Mouse (Mus musculus): ENCODE results near the gene Tuft1.
A peak's percentile ranks its signal among the peaks of the same experiment; 100 is the strongest.
"Not testable (repeated sequence)": the region's sequence is repeated elsewhere in the genome, so short reads cannot be mapped to it uniquely, and the experiment has no call there.

The Tuft1 gene

GRCm38 (mm10) chr3:94658740-94659095 lies at the start of gene Tuft1:
Gene Tuft1 (minus strand): TSS chr3:94658872.
- DNase-seq (ENCODE audit: low spot score in 2 of 2) = peak; percentile 39 to 40

GRCm38 (mm10) chr3:94703364-94703763 lies 44.7 kb upstream of the Tuft1 start:
- DNase-seq (ENCODE audit: low spot score in 2 of 2) = peak in 1 of 2 experiments; percentile 3

- DNase-seq (ENCODE audit: low spot score in 2 of 2) = no peak
Measured at GRCm38 (mm10) chr3:94702856-94703255, 44.2 kb upstream of the Tuft1 start.

GRCm38 (mm10) chr3:94702163-94702810 lies 43.6 kb upstream of the Tuft1 start:
- not testable (repeated sequence) for DNase-seq (ENCODE audit: low spot score in 2 of 2)

- DNase-seq (ENCODE audit: low spot score in 2 of 2) = not testable (repeated sequence)
Measured at GRCm38 (mm10) chr3:94696257-94696656, 37.6 kb upstream of the Tuft1 start.

- not testable (repeated sequence) for DNase-seq (ENCODE audit: low spot score in 2 of 2)
Measured at GRCm38 (mm10) chr3:94695591-94695990, 36.9 kb upstream of the Tuft1 start.

GRCm38 (mm10) chr3:94693874-94694273 lies 35.2 kb upstream of the Tuft1 start:
- not testable (repeated sequence) for DNase-seq (ENCODE audit: low spot score in 2 of 2)

- DNase-seq (ENCODE audit: low spot score in 2 of 2) = no peak
Measured at GRCm38 (mm10) chr3:94693329-94693825, 34.7 kb upstream of the Tuft1 start, which contains the start of gene Selenbp2. Gene Selenbp2 (plus strand): TSS chr3:94693556.

GRCm38 (mm10) chr3:94691694-94692093 lies 33.0 kb upstream of the Tuft1 start:
- DNase-seq (ENCODE audit: low spot score in 2 of 2) = not testable (repeated sequence)

GRCm38 (mm10) chr3:94690616-94691247 lies 32.1 kb upstream of the Tuft1 start:
- DNase-seq (ENCODE audit: low spot score in 2 of 2) = no peak

- not testable (repeated sequence) for DNase-seq (ENCODE audit: low spot score in 2 of 2)
Measured at GRCm38 (mm10) chr3:94690162-94690561, 31.5 kb upstream of the Tuft1 start.

- DNase-seq (ENCODE audit: low spot score in 2 of 2) = not testable (repeated sequence)
Measured at GRCm38 (mm10) chr3:94689195-94689594, 30.5 kb upstream of the Tuft1 start.

- not testable (repeated sequence) for DNase-seq (ENCODE audit: low spot score in 2 of 2)
Measured at GRCm38 (mm10) chr3:94688698-94689097, 30.0 kb upstream of the Tuft1 start.

GRCm38 (mm10) chr3:94685989-94686772 lies 27.5 kb upstream of the Tuft1 start:
- not testable (repeated sequence) for DNase-seq (ENCODE audit: low spot score in 2 of 2)

GRCm38 (mm10) chr3:94683646-94684045 lies 25.0 kb upstream of the Tuft1 start:
- no peak for DNase-seq (ENCODE audit: low spot score in 2 of 2)

GRCm38 (mm10) chr3:94680783-94681182 lies 22.1 kb upstream of the Tuft1 start:
- DNase-seq (ENCODE audit: low spot score in 2 of 2) = no peak

GRCm38 (mm10) chr3:94680032-94680431 lies 21.4 kb upstream of the Tuft1 start:
- not testable (repeated sequence) for DNase-seq (ENCODE audit: low spot score in 2 of 2)

GRCm38 (mm10) chr3:94679351-94679841 lies 20.7 kb upstream of the Tuft1 start:
- no peak for DNase-seq (ENCODE audit: low spot score in 2 of 2)

GRCm38 (mm10) chr3:94675101-94675500 lies 16.4 kb upstream of the Tuft1 start:
- DNase-seq (ENCODE audit: low spot score in 2 of 2) = not testable (repeated sequence)

GRCm38 (mm10) chr3:94665896-94666295 lies 7.2 kb upstream of the Tuft1 start:
- not testable (repeated sequence) for DNase-seq (ENCODE audit: low spot score in 2 of 2)

GRCm38 (mm10) chr3:94665060-94665802 lies 6.6 kb upstream of the Tuft1 start:
- not testable (repeated sequence) for DNase-seq (ENCODE audit: low spot score in 2 of 2)
